Mouse (Mus musculus): ENCODE measurements at regions not wholly inside any gene's neighbourhood (a gene's known extent, or its start where the extent isn't known, plus 50 kb on each side); places are given as distances from the start of the nearest gene placed in this dataset.

GRCm38 (mm10) chr13:79057424-79057823 is 857.9 kb upstream of the Nr2f1 start:
- H3K27ac ChIP-seq (ENCODE audit: low read depth, low read length), result no peak overlapping the region
- no peaks in the 10 kb centered on the region for H3K9me3 ChIP-seq (ENCODE audit: low read length)
- no peak for TF ChIP-seq CTCF (IDR thresholded peaks at IDR 0.05; ENCODE audit: low read depth)
- H3K9ac ChIP-seq, result no peak overlapping the region
- DNase-seq (no peak), ATAC-seq (no peak; the same call in 1 of the 2 replicates)
- H3K27me3 ChIP-seq (ENCODE audit: insufficient read depth, low read length), result no peaks in the 10 kb centered on the region
- H3K4me1 ChIP-seq (ENCODE audit: insufficient read depth), result no peaks in the 10 kb centered on the region
- WGBS, result 94% methylated on average over 1 of the region's 1 CpGs
- no peaks in the 10 kb centered on the region for H3K36me3 ChIP-seq (ENCODE audit: insufficient read depth)
- no peak overlapping the region for H3K4me3 ChIP-seq (ENCODE audit: low read depth, low read length)
- H3K4me2 ChIP-seq (ENCODE audit: low read depth), result no peak overlapping the region

- Histone ChIP-seq H3K9ac (no peak overlapping the region), H3K4me2 (ENCODE audit: low read depth) (no peak overlapping the region), H3K4me1 (ENCODE audit: insufficient read depth) (no peaks in the 10 kb centered on the region), H3K4me3 (ENCODE audit: low read depth, low read length) (no peak overlapping the region), H3K27ac (ENCODE audit: low read depth, low read length) (no peak overlapping the region), H3K36me3 (ENCODE audit: insufficient read depth) (no peaks in the 10 kb centered on the region), H3K9me3 (ENCODE audit: low read length) (no peaks in the 10 kb centered on the region), H3K27me3 (ENCODE audit: insufficient read depth, low read length) (no peaks in the 10 kb centered on the region)
- no peak for DNase-seq
- no peak for TF ChIP-seq CTCF (IDR thresholded peaks at IDR 0.05; ENCODE audit: low read depth)
- ATAC-seq, result no peak
Observed at GRCm38 (mm10) chr13:79054481-79054880, 854.9 kb upstream of the Nr2f1 start.

GRCm38 (mm10) chr13:79053428-79053827 is 853.9 kb upstream of the Nr2f1 start:
- Histone ChIP-seq H3K9ac (no peak overlapping the region), H3K9me3 (ENCODE audit: low read length) (no peaks in the 10 kb centered on the region), H3K4me3 (ENCODE audit: low read depth, low read length) (no peak overlapping the region), H3K36me3 (ENCODE audit: insufficient read depth) (no peaks in the 10 kb centered on the region), H3K4me1 (ENCODE audit: insufficient read depth) (no peaks in the 10 kb centered on the region), H3K4me2 (ENCODE audit: low read depth) (no peak overlapping the region), H3K27me3 (ENCODE audit: insufficient read depth, low read length) (no peaks in the 10 kb centered on the region), H3K27ac (ENCODE audit: low read depth, low read length) (no peak overlapping the region)
- ATAC-seq (no peak), DNase-seq (no peak)
- TF ChIP-seq CTCF (IDR thresholded peaks at IDR 0.05; ENCODE audit: low read depth), result no peak
- WGBS, result 82% methylated on average over 1 of the region's 1 CpGs

- TF ChIP-seq CTCF (IDR thresholded peaks at IDR 0.05; ENCODE audit: low read depth), result no peak
- ATAC-seq, result peak; percentile 47; the same call in 1 of the 2 replicates
Observed at GRCm38 (mm10) chr13:79047240-79047639, 847.7 kb upstream of the Nr2f1 start.

GRCm38 (mm10) chr13:79044657-79045056 is 845.1 kb upstream of the Nr2f1 start:
- Histone ChIP-seq H3K4me2 (ENCODE audit: low read depth) (no peak overlapping the region), H3K36me3 (ENCODE audit: insufficient read depth) (no peaks in the 10 kb centered on the region), H3K4me3 (ENCODE audit: low read depth, low read length) (no peak overlapping the region), H3K9ac (no peak overlapping the region), H3K9me3 (ENCODE audit: low read length) (no peaks in the 10 kb centered on the region), H3K27ac (ENCODE audit: low read depth, low read length) (no peak overlapping the region), H3K27me3 (ENCODE audit: insufficient read depth, low read length) (no peaks in the 10 kb centered on the region), H3K4me1 (ENCODE audit: insufficient read depth) (no peaks in the 10 kb centered on the region)
- TF ChIP-seq CTCF (IDR thresholded peaks at IDR 0.05; ENCODE audit: low read depth), result no peak
- DNase-seq (no peak), ATAC-seq (no peak)
- 41% methylated on average over 5 of the region's 5 CpGs for WGBS

More at GRCm38 (mm10) chr13:79047240-79047639, 847.7 kb upstream of the Nr2f1 start:
- WGBS, result 27% methylated on average over 1 of the region's 1 CpGs
- Histone ChIP-seq H3K4me1 (ENCODE audit: insufficient read depth) (no peaks in the 10 kb centered on the region), H3K9me3 (ENCODE audit: low read length) (no peaks in the 10 kb centered on the region), H3K4me3 (ENCODE audit: low read depth, low read length) (no peak overlapping the region), H3K36me3 (ENCODE audit: insufficient read depth) (no peaks in the 10 kb centered on the region), H3K9ac (no peak overlapping the region), H3K27me3 (ENCODE audit: insufficient read depth, low read length) (no peaks in the 10 kb centered on the region), H3K27ac (ENCODE audit: low read depth, low read length) (no peak overlapping the region), H3K4me2 (ENCODE audit: low read depth) (no peak overlapping the region)
- no peak for DNase-seq

GRCm38 (mm10) chr13:79037883-79038282 is 838.3 kb upstream of the Nr2f1 start:
- DNase-seq (no peak), ATAC-seq (no peak)
- TF ChIP-seq CTCF (IDR thresholded peaks at IDR 0.05; ENCODE audit: low read depth), result no peak

GRCm38 (mm10) chr13:79035276-79035675 is 835.7 kb upstream of the Nr2f1 start:
- DNase-seq (no peak), ATAC-seq (peak; percentile 64; the same call in 1 of the 2 replicates)
- no peaks in the 10 kb centered on the region for H3K27me3 ChIP-seq (ENCODE audit: insufficient read depth, low read length)
- H3K36me3 ChIP-seq (ENCODE audit: insufficient read depth), result no peaks in the 10 kb centered on the region
- H3K9me3 ChIP-seq (ENCODE audit: low read length), result no peaks in the 10 kb centered on the region
- no peak for TF ChIP-seq CTCF (IDR thresholded peaks at IDR 0.05; ENCODE audit: low read depth)
- no peak overlapping the region for H3K4me3 ChIP-seq (ENCODE audit: low read depth, low read length)
- 58% methylated on average over 2 of the region's 2 CpGs for WGBS
- no peak overlapping the region for H3K27ac ChIP-seq (ENCODE audit: low read depth, low read length)
- no peak overlapping the region for H3K4me2 ChIP-seq (ENCODE audit: low read depth)
- no peak overlapping the region for H3K9ac ChIP-seq
- H3K4me1 ChIP-seq (ENCODE audit: insufficient read depth), result no peaks in the 10 kb centered on the region

More at GRCm38 (mm10) chr13:79037883-79038282, 838.3 kb upstream of the Nr2f1 start:
- H3K27me3 ChIP-seq (ENCODE audit: insufficient read depth, low read length), result no peaks in the 10 kb centered on the region
- no peak overlapping the region for H3K4me3 ChIP-seq (ENCODE audit: low read depth, low read length)
- H3K27ac ChIP-seq (ENCODE audit: low read depth, low read length), result no peak overlapping the region
- no peak overlapping the region for H3K9ac ChIP-seq
- no peaks in the 10 kb centered on the region for H3K4me1 ChIP-seq (ENCODE audit: insufficient read depth)
- H3K36me3 ChIP-seq (ENCODE audit: insufficient read depth), result no peaks in the 10 kb centered on the region
- H3K4me2 ChIP-seq (ENCODE audit: low read depth), result no peak overlapping the region
- no peaks in the 10 kb centered on the region for H3K9me3 ChIP-seq (ENCODE audit: low read length)

GRCm38 (mm10) chr13:79029974-79030373 is 830.4 kb upstream of the Nr2f1 start:
- H3K9ac ChIP-seq, result no peak overlapping the region
- ATAC-seq (no peak), DNase-seq (no peak)
- no peak overlapping the region for H3K4me2 ChIP-seq (ENCODE audit: low read depth)
- H3K27ac ChIP-seq (ENCODE audit: low read depth, low read length), result no peak overlapping the region
- TF ChIP-seq CTCF (IDR thresholded peaks at IDR 0.05; ENCODE audit: low read depth), result no peak
- H3K4me1 ChIP-seq (ENCODE audit: insufficient read depth), result no peaks in the 10 kb centered on the region
- H3K27me3 ChIP-seq (ENCODE audit: insufficient read depth, low read length), result no peaks in the 10 kb centered on the region
- no peaks in the 10 kb centered on the region for H3K36me3 ChIP-seq (ENCODE audit: insufficient read depth)
- H3K4me3 ChIP-seq (ENCODE audit: low read depth, low read length), result no peak overlapping the region
- H3K9me3 ChIP-seq (ENCODE audit: low read length), result no peaks in the 10 kb centered on the region
